Comparison of ENCODE assay signal across 8 mouse cellular contexts in the genomic region with DNA sequence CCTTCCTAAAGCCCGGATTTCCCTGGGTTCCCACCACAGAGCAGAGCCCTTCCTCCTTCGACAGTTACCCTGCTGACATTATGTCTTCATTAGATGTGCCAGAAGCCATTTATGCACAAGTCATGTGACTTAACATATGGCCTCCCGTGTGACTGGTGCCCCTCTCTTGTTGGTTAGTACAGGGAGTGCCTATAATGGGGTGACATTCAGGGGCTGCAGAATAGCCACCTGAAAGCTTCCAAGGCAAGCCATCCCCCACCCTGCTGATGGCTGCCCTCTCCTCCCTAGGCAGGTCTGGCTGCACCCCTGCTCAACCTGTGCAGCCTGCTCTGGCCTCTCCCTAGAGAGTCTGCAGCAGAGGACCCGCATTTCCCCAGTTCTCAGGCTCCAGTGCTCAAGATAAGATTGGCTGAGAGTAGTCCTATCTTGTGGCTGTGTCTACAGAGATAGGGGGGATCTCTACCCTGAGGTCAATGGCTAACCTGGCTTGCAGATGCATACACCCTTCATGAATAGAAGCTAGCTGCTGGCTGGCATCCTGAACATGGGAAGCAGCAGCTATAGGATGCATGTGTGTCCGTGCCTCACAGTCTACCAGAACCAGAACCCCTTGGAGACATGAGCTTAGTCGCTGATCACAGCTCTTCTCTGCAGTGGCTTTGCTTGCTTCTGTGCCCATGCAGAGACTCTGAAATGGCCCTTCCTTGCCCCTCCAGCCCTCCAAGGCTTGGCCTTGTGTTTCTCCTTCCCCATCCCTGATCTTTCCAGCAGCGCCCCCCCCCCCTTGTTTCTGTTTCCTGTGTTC. TPM values are rescaled to one million over a fixed set of nuclear protein-coding genes. Genes with fewer than 3 reads are reported as not detected.
DNase-seq lines count a peak whose midpoint lies in the region; ATAC-seq lines count a peak whose summit lies in the region.

No protein-coding gene starts in this region.

- WGBS in kidney, embryonic 14.5 days = 43% methylated on average over 7 of the region's 7 CpGs
- WGBS in hindbrain, embryonic 15.5 days = 32% methylated on average over 7 of the region's 7 CpGs
- 34% methylated on average over 7 of the region's 7 CpGs for WGBS in midbrain, embryonic 15.5 days

- H3K9me3 ChIP-seq in kidney, embryonic 14.5 days (ENCODE audit: control insufficient read depth, low read length) = no peaks in the 10 kb centered on the region
- no peaks in the 10 kb centered on the region for H3K9me3 ChIP-seq in hindbrain, embryonic 15.5 days
- no peaks in the 10 kb centered on the region for H3K9me3 ChIP-seq in midbrain, embryonic 15.5 days

- H3K27me3 ChIP-seq in kidney, embryonic 14.5 days (ENCODE audit: control insufficient read depth, insufficient read depth, low read length) = peaks cover 4% of the 10 kb centered on the region
- H3K27me3 ChIP-seq in hindbrain, embryonic 15.5 days = peaks cover 4% of the 10 kb centered on the region; the same call in 1 of the 2 replicates
- H3K27me3 ChIP-seq in midbrain, embryonic 15.5 days (replicated peaks) = peaks cover 14% of the 10 kb centered on the region

- H3K4me3 ChIP-seq in kidney, embryonic 14.5 days (ENCODE audit: low read length) = peak overlapping the region; percentile 65
- H3K4me3 ChIP-seq in brown adipose tissue, adult 24 weeks (ENCODE audit: insufficient read depth, low read depth, low read length) = peak overlapping the region; percentile 95
- peak overlapping the region; percentile 63 for H3K4me3 ChIP-seq in hindbrain, embryonic 15.5 days
- peak overlapping the region; percentile 61 for H3K4me3 ChIP-seq in midbrain, embryonic 15.5 days

- no peak overlapping the region for H3K27ac ChIP-seq in kidney, embryonic 14.5 days (ENCODE audit: low read depth, low read length)
- H3K27ac ChIP-seq in brown adipose tissue, adult 24 weeks (replicated peaks; ENCODE audit: low read depth, low read length) = no peak overlapping the region
- H3K27ac ChIP-seq in hindbrain, embryonic 15.5 days (replicated peaks) = no peak overlapping the region
- H3K27ac ChIP-seq in midbrain, embryonic 15.5 days = no peak overlapping the region

- H3K4me2 ChIP-seq in kidney, embryonic 14.5 days (replicated peaks; ENCODE audit: low read depth, low read length) = peak overlapping the region; percentile 96
- peak overlapping the region; percentile 99 for H3K4me2 ChIP-seq in hindbrain, embryonic 15.5 days
- peak overlapping the region; percentile 99; the same call in 1 of the 2 replicates for H3K4me2 ChIP-seq in midbrain, embryonic 15.5 days

- no peak for DNase-seq in kidney, postnatal 10 days
- DNase-seq in gastrocnemius, postnatal 25 days = no peak
- DNase-seq in spleen, postnatal 10 days (ENCODE audit: low spot score in 2 of 2) = no peak
- no peak for DNase-seq in lung, adult 18-20 months

- peak overlapping the region; percentile 80; the same call in 1 of the 2 replicates for H3K9ac ChIP-seq in kidney, embryonic 14.5 days (ENCODE audit: low read depth, low read length)
- no peak overlapping the region for H3K9ac ChIP-seq in hindbrain, embryonic 15.5 days
- H3K9ac ChIP-seq in midbrain, embryonic 15.5 days = no peak overlapping the region

- no peaks in the 10 kb centered on the region; the same call in 1 of the 2 replicates for H3K36me3 ChIP-seq in kidney, embryonic 14.5 days (ENCODE audit: control insufficient read depth, insufficient read depth, low read length)
- H3K36me3 ChIP-seq in hindbrain, embryonic 15.5 days = no peaks in the 10 kb centered on the region
- no peaks in the 10 kb centered on the region for H3K36me3 ChIP-seq in midbrain, embryonic 15.5 days (replicated peaks)

- no peak for ATAC-seq in kidney, embryonic 14.5 days (ENCODE audit: low FRiP score, low TSS enrichment)
- ATAC-seq in hindbrain, embryonic 15.5 days (ENCODE audit: low FRiP score, low read depth) = no peak
- no peak for ATAC-seq in midbrain, embryonic 15.5 days (replicated peaks)

- peaks cover 52% of the 10 kb centered on the region for H3K4me1 ChIP-seq in kidney, embryonic 14.5 days (ENCODE audit: control insufficient read depth, insufficient read depth, low read length)
- peaks cover 46% of the 10 kb centered on the region for H3K4me1 ChIP-seq in brown adipose tissue, adult 24 weeks (ENCODE audit: control insufficient read depth, insufficient read depth, insufficient read length, low read length)
- peaks cover 42% of the 10 kb centered on the region for H3K4me1 ChIP-seq in hindbrain, embryonic 15.5 days (replicated peaks)
- peaks cover 41% of the 10 kb centered on the region for H3K4me1 ChIP-seq in midbrain, embryonic 15.5 days

RNA-seq across cellular contexts. Expression of a gene that starts 1.3 kb away (rescaled TPM):
- 5.3 and 7.3 TPM in 2 replicates for polyA plus RNA-seq in kidney, embryonic 14.5 days (2014; fragmentation: Nextera tagmentation; extraction: Ambion mirVana)
- polyA plus RNA-seq in brown adipose tissue, adult 24 weeks (2012; ENCODE audit: insufficient read depth, insufficient read length, missing spikeins) = 4.5 and 9.4 TPM in 2 replicates
- polyA plus RNA-seq in hindbrain, embryonic 15.5 days (2015; fragmentation: Nextera tagmentation; extraction: Ambion mirVana) = 5.8 and 6.3 TPM in 2 replicates
- 5.2 and 5.3 TPM in 2 replicates for polyA plus RNA-seq in midbrain, embryonic 15.5 days (2015; fragmentation: Nextera tagmentation; extraction: Ambion mirVana)
- 1 to 10 TPM; 2.8 to 3.7 TPM for total RNA-seq in gastrocnemius, postnatal 25 days (2021)

RNA-seq across cellular contexts. Expression of a gene that starts 36.5 kb away (rescaled TPM):
- polyA plus RNA-seq in kidney, embryonic 14.5 days (2014; fragmentation: Nextera tagmentation; extraction: Ambion mirVana) = 0.29 TPM in 1 of 2 replicates, not detected in the other
- polyA plus RNA-seq in brown adipose tissue, adult 24 weeks (2012; ENCODE audit: insufficient read depth, insufficient read length, missing spikeins) = not detected in 2 replicates
- 2.6 and 3.3 TPM in 2 replicates for polyA plus RNA-seq in hindbrain, embryonic 15.5 days (2015; fragmentation: Nextera tagmentation; extraction: Ambion mirVana)
- 2.3 and 2.4 TPM in 2 replicates for polyA plus RNA-seq in midbrain, embryonic 15.5 days (2015; fragmentation: Nextera tagmentation; extraction: Ambion mirVana)
- total RNA-seq in gastrocnemius, postnatal 25 days (2021) = under 1 TPM; 0.36 to 0.48 TPM

RNA-seq across cellular contexts. Expression of a gene that starts 36.8 kb away (rescaled TPM):
- polyA plus RNA-seq in kidney, embryonic 14.5 days (2014; fragmentation: Nextera tagmentation; extraction: Ambion mirVana) = 5.7 and 6.6 TPM in 2 replicates
- polyA plus RNA-seq in brown adipose tissue, adult 24 weeks (2012; ENCODE audit: insufficient read depth, insufficient read length, missing spikeins) = 8.5 and 27.2 TPM in 2 replicates
- 3.9 and 8.0 TPM in 2 replicates for polyA plus RNA-seq in hindbrain, embryonic 15.5 days (2015; fragmentation: Nextera tagmentation; extraction: Ambion mirVana)
- polyA plus RNA-seq in midbrain, embryonic 15.5 days (2015; fragmentation: Nextera tagmentation; extraction: Ambion mirVana) = 4.1 and 4.6 TPM in 2 replicates
- 1 to 10 TPM; 3.2 to 3.9 TPM for total RNA-seq in gastrocnemius, postnatal 25 days (2021)
